Mouse (Mus musculus) urinary bladder, postnatal 14 days (tissue): ENCODE measurements at regions not wholly inside any gene's neighbourhood (a gene's known extent, or its start where the extent isn't known, plus 50 kb on each side); places are given as distances from the start of the nearest gene placed in this dataset.
A peak's percentile ranks its signal among the peaks of the same experiment; 100 is the strongest.

Source experiments
- DNase-seq: peaks from one replicate; pipeline ENCODE4 v3.0.0; 2021; ENCODE audit warnings: low spot score

DNA sequence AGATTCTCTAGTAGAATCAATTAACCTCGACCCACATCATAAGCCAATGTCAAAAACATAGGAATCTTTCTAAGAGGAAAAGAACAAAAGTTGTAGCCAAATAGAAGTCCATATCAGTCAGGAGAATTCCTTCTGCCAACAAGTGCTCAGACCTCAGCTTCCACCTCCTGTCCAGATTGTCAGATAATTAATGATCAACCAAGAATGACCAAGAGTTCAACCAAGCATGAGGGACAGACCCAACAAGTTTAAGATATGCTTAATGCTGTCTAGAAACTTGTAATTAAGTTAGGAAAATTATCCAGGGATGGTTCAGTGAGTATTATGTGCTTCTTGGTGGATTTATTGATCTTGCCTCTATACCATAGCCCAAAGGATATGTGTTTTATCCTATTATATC, 238.6 kb downstream of the Nedd1 start:
- no peak for DNase-seq

DNA sequence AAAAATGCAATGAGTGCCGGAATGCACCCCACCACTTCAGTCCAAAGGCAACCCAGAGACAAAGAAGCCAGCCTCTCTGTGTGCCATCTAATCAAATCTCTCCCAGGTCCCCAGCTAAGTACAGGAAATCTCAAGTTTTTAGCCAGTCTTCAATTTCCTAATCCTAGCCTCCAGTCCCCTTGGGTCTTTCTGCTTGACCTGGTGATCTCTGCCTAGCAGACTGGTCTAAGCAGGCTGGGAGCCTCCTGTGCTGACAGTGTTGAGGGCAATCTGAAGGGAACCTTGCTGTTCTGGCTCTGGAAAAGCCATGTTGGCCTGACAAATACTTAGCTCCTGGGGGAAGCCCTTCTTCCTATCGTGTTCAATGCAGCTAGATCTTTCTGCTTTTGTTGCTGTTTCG, 248.9 kb downstream of the Nedd1 start:
- no peak for DNase-seq

DNA sequence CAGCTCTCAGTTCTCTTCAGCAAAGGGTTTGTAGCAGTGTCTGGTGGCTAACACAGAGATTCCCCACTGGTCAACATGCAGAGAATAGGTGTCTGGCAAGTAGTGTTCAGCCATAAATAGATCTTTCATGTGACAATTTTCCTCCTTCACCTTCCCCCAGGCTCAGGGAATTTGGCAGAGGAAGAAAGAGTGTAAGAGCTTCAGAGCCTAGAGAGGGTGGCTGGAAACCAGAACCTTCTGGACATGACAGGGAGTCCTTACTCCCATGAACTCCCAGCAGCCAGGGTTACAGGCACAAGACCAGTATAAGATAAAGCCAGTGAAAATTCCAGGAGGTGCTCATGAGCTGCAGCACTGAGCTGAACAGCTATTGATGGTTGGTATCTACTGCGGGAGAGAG, 251.1 kb downstream of the Nedd1 start:
- DNase-seq: no peak

DNA sequence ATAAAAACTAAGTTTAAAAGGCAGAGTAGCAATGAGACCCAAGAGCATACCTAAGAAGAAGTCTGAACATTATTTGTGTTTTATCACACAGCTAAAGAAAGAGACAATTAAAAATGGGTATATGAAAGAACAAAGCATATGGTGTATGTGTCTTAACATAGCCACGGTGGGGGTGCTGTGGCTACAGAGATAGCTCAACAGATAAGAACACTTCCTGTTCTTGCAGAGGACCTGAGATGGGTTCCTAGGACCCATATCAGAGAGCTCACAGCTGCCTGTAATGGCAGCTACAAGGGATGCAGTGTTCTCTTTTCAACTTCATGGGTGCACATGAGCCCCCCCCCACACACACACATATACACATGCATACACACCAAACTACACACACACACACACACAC, 267.0 kb downstream of the Nedd1 start:
- DNase-seq: no peak

DNA sequence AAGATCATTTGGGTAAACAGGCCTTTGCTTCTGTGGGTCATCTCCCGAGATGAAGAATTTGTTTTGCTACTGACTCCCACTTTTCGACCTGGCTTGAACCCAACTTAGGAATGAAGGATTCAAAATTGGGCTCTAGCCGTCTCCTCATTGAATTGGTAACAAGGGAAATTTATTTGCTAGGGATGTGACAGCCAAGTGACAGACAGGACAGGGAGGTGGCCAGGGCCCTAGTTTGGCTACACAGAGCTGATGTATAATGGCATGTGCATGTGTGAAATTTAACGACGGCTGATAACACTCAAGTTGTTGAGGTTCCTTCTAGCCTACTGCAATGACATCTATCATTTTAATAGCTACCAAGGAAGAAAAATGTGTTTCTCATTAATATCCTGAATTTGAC, 268.7 kb downstream of the Nedd1 start:
- no peak for DNase-seq

DNA sequence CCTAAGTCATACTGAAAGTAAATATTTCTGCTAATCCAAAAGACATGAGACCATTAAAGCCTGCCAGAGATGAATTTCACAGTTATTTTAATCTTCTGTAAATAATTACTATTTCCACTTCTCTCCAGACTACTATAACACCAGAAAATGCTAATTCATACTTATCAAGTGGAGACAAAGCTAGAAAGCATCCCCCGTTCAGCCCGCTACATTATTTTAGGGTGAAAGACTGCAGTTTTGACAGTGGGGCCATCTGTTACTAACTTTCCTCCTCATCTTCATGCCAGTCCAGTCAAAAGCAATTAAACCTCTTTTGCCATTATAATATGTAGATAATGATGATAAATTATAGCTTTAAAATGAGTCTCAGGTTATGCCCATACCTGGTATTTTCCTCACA, 276.3 kb downstream of the Nedd1 start:
- DNase-seq: no peak

DNA sequence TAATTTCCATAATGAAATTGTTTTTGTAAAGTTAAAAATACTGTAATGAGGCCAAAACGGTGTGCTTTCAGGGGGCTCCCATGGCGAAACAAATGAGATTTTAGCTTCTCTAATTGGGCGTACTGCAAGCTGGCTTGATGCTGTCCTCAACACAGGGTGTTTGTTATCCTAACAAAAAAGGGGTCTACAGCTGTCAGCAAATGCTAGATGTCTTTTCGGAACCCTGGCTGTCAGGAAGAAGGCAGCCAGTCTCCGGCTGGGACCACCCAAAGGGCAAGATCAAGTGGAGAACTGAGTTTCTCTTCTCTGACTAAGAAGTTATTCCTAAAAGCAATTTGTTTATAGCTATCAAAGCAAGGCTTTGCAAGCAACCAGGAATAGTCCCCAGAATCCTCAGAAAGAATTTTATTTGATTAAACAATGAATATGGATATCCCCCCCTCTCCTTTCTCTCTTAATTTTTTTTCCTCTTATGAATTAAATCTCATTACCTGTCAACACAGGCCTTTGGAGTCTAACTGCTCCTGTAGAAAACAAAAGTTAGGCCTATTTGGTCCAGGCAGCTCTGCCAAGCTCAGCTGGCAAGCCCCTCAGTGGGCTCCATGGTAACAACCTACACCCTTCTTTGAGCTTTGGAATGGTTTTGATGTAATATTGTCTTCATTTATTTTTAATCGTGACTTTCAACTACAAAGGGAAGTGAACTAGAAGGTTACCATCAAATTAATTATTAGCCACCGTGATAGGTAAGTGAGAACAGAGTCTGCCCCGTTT, 283.4 kb downstream of the Nedd1 start:
- DNase-seq: no peak

DNA sequence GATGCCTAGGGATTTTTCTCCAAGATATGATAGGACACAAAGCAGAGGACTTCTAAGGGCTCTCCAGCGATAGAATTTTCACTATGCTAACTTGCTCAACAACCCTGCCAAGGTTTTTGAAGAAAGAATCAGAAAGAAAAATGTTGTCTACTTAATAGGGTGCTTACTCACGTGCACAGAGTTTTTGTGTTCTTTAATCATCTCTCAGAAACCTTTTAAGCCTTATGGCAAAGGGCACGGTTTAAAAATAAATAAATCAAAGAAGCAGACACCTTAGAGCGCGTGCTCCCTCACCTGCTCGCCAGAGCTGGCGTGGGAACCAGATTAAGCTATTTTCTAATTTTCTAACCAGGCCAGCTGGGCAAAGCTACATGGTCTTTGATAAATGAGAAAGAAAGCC, 293.0 kb downstream of the Nedd1 start:
- DNase-seq: no peak

DNA sequence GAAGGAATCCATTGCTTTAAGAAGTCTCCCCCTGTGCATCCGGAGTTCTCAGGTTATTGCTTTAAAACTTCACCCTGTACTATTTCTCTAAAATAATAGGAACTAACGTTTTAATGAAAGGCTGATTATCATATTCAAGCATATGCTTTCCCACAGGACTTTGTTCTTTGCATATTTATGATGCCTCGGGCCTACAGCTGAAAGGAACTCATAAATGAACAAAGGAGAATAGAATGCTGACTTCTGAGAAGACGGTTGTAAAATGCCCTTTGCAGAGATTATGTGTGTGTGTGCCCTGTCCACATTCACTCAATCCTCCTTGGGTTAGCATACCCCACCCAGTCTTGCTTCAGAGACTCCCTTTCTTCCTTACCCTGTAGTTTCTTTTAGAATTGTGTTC, 294.2 kb downstream of the Nedd1 start:
- no peak for DNase-seq

DNA sequence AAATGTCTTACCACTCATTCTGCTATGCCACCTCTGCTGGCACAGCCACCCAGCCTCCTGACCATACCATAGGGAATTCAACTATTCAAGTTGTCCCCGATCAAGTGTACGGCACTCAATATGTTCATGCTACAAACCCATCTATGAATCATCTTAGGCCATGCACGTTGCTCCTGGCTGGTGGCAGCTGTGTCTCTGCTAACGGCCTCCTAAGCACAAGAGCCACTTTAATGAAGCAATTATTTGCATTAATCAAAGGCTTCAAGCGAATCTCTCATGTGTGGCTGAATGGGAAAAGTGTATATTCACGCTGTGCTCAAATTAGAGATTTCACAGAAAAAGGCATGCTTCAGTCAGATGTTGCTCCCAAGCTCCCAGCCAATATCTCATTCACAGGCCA, 295.8 kb downstream of the Nedd1 start:
- DNase-seq: no peak

DNA sequence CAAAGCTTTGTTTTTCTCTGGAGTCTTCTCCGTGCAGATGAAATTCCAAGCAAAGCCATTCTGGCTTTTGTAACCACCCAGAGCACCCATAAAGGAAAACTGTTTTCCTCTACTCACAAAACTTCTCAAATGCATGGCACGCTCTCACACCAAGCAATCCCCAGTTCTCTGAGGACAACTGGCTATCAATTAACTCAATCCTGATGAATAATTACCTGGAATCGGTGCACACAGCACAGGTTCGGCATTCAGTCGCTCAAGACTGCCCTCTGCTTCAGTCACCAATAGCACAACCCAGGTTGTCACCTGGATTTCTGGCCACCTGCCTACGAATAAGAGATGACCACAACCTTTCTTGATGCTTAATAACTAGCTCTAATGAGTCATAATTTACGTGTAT, 309.5 kb downstream of the Nedd1 start:
- DNase-seq: no peak

DNA sequence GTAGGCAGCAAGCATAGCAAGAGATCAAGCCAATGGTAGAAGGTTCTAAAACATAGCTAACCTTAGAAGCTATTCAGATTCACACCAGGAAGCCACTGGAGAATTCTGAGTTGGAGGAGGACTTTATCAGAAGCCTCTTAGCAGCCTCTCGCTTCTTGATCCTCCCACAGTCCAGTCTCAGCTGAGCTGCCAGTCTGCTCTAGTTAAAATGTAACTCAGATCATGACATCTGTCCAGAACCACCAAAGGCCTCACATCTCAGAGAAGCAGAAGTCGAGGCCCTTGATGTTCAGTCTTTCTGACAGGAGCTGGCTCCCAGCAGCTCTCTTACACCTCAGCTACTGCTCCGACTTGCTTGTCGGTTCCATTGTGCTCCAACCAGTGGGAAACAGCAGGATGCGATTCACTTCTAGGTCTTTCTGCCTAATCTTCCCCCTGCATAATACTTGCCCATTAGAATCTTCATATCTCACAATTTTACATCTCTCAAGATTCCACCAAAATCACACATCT, 311.4 kb downstream of the Nedd1 start:
- no peak for DNase-seq

DNA sequence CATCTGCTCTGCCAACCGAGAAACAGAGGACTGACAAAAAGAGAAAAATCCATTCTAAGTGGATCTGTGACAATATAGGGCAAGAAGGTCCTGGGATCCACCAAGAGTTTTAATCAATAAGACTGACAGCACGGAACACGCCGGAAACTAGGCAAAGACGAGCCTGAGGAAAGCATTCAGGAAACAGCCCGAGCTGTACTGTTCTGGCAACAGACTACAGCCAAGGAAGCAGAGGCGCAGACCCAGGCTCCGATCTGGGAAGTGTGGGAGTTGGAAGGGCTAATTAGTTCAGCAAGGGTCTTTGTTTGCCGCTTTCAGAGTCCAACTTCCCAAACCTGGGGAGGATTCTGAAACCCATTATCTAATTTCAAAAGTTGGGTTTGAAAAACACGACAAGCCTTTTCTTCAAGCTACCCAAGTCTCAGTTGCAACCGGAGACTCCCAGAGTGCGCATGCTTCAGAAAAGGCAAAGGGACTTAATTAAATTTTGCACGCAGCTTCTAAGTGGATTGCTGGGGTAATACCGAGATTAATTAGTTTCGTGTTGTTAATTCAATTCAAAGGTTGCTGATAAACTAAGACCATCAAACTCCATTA, 317.4 kb downstream of the Nedd1 start:
- DNase-seq: no peak

DNA sequence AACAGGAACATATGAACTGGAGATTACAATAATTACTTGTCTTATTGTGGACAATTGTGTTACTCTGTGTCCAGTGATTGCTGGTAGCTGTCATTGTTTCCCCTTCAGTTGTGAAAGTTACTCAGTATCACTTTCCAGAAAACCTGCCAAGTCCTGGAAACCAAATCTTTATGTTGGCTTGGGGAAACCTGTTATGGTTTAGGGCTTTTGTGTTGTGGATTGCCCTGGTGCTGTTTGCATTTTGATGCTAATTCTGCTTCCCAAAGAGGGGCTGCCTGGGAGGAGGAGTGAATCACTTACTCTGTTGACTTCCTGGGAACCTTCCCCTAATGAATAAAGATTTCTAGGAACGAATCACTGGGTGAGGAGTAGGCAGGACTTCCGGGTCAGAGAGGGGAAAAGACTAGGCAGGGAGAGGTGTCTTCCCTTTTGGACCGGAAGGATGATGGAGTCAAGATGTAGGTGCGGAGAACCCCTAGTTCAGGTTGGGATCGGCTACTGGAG, 321.6 kb downstream of the Nedd1 start:
- no peak for DNase-seq

DNA sequence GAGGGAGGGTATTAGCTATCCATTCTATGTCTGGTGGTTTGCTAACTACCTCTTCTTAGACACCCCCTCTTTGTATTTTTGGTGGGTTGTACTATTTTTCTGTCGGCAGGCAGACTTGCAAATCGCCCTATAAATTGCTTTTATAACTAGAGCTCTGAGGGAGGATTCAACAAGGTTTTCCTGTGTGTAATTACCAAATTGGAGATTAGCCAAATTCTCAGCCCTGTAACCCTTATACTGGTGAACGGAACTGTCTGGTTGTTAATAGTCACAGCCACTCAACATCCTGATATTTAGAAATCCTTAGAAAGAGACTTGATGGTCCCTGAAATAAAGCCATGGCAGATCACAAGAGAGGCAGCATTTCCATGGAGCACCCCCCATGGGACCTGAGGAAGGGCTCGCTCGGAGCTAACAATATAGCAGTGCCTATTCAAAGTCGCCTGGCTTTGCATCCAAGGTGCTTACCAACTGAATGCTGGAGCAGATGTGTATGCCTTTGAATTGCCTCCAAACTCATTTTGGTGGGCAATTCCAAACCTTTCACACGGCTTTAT, 333.0 kb downstream of the Nedd1 start:
- DNase-seq: no peak

DNA sequence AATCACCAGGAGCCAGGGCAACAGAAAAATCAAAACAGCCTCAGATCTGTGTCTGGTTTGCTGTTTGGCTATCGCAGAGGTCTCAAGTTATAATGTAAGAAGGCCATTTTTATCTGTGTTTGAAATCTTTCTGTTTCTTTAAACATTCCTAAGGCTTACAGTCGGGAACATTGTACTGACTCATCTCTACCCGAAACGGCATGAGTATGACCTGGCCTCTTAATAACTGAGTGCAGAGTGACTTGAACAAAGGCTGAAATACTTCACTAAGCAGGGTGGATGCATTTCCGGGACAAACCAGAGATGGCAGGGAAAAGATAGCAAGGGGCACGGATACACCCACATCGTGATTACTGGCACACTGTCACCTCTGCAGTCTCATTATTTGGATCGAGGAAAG, 355.1 kb downstream of the Nedd1 start:
- peak; percentile 5 for DNase-seq

DNA sequence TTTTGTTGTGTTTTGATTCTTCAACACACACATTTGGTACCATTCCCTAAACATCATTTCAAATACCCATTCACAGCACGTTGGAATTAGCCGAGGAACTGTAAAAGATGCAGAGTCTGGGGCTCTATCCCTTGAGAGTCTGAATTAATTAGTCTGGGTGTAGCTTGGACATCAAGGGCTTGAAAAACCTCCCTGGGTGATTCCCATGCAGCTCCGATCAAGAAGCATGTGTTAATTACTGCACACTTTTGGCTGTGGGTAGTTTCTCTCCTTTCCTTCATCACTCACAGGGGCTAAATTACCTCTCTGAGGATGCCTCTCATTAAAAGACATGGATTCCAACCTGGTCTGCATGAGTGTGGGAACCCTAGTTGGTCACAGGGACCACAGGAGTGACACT, 365.5 kb downstream of the Nedd1 start:
- no peak for DNase-seq

DNA sequence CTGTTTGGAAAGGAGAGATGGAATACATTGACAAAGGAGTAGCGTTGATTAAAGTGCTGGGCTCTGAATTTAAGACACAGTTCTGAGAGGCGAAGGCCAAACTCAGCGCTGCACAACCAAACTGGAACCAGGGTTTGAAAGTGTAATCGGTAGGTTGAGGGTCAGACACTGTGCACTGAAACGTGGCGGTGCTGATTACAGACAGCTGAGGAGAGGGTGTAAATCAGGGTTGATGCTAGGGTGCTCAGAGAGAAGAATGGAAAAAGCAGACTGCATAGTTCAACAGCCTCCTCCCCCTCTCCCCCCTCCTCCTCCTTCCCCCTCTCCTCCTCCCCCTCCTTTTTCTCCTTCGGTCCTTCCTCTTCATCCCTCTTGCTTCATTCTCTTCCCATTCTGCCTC, 373.2 kb downstream of the Nedd1 start:
- DNase-seq: no peak

DNA sequence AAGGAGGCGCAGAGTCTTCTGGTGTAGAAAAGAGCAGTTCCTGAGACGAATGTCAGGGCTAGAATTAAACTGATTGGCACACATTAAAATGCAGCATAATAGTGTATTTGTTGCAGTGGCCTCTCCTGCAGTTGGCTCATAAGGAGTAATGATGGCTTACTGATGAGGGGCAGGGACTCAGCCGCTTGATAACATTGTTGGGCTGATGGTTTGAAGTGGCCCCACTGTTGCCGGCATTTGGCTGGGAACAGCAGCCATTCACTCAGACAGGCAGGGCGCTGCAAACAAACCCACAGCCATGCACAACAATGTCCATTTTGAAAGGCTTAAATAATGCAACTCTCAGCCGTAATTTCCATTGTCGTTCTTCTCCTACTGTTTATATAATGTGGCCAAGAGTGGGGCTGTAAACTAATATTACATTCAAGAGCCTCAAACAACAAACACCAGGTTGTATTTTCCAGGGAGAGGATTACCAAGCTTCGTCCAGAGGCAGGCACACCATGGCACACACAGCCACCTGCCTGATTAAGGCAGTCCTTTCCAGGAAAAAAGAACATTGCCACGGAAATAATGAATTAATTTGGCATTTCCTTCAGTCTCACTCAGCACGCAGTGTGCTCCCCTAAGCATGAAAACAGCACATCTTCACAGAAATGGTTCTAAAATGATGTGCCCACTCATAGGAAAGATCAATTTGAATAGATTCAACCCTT, 374.1 kb downstream of the Nedd1 start:
- no peak for DNase-seq

DNA sequence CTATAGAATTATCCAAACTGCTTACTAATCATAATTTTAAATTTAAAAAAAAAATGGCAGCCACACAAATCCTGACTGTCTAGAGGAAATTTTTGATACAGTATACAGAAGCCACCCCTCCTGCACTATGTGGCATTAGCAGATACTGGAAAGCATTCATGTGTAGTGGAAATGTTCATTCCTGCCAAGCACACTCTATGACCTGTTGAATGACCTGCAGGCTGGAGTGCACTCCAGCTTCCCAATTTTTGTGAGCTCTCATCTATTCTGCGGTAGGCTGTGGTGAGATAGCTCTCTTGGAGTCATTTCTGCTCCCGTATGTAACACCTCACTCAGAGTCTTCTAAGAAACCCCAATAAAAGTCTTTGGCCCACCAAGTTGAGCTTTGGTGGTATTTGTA, 382.5 kb downstream of the Nedd1 start:
- no peak for DNase-seq

DNA sequence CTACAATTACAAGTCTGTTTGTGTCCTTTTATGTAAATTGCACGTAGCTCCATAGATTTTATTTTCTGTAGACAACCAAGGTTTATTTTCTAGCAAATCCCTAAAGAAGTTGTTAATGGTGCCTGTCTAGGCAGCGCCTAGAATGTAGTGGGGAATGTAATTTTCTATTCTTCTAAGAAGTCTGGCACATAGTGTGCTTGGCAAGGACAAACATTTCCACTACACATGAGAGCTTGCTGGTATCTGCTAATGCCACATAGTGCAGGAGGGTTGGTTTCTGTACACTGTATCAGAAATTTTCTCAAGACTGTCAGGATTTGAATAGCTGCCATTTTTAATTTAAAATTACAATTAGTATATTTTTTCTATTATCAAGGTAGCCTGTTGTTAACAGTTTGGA, 385.3 kb downstream of the Nedd1 start:
- no peak for DNase-seq

DNA sequence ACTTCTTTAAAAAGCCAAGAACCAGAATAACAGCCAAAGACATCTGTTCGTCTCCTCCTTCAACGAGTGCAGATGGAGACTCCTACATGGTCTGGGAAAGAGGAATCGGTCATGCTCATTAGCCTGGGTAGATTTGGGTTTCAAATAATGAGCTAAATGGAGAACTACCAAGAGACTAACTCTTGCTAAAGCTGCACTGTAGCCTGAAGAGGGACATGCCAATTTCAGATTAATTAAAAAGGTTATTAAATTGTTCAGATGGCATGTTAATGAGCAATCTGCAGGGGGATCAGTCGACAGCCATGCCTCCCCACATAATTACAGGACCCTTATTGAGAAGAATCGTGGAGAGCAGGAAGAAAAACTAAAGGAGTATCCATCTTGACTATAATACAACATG, 386.1 kb downstream of the Nedd1 start:
- DNase-seq: no peak

DNA sequence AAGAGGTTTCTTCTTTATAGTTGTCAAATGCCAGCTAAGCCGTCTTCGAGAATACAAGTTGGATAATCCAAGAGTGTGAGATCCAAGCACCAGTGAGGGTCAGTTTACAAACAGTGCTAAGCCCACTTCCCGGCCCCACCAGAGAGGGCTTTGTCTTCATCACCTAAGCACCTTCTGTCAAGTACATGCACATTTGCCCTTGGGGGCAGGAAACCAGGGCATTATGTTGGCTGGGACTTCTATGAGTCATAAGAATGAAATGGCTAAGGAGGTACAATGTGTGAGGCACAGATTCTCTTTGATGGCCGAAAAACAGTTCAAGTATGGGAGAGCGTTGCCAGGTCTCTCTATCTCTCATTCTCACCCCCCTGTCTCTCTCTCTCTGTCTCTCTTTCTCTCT, 387.1 kb downstream of the Nedd1 start:
- no peak for DNase-seq
